Mouse (Mus musculus) liver, adult 2 months (tissue): ENCODE data around the gene Mef2c.

Experiments used
- CTCF ChIP-seq: fragments of 200-500 bp; IDR thresholded peaks from 2 replicates; pipeline ENCODE4 v1.5.1; 2011; ENCODE audit warnings: low read depth, low read length, control low read depth
- POLR2A ChIP-seq: fragments of 200-500 bp; IDR thresholded peaks from 2 replicates; pipeline ENCODE4 v1.6.1; 2011; ENCODE audit warnings: low read length, control low read depth; ENCODE audit not compliant: insufficient read depth; ENCODE audit errors: extremely low read depth

DNA sequence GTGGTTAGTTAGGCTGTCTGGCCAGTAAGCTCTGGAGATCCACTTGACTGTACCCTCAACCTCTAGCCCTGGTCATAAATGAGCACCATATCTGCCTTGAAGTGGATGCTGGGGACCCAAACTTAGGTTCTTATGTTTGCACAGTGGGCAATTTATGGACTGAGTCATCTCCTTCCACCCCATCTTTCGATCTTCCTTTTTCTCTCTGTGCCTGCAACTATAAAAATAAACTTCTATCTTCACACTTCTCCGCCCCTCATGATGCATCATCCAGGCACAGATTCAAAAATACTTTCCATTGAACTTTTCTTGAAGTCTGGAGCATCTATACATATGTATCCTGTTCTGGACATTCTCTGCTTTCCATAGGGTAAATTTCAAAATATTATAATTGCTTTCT is 84.4 kb downstream of the Mef2c start:
- TF ChIP-seq CTCF (no peak), POLR2A (no peak)
